Mouse (Mus musculus) c-Kit-positive CD71-positive TER-119-negative erythroid progenitor cells, embryonic 14.5 days (primary cell): ENCODE measurements around the gene Mdm2.

Source experiments
- DNase-seq: peaks from one replicate; pipeline ENCODE4 v3.0.0-alpha.2; 2013; ENCODE audit warnings: low read depth

Gene Mdm2

GRCm38 (mm10) chr10:117696021-117696826, 14.3 kb downstream of the Mdm2 start:
- no peak for DNase-seq

GRCm38 (mm10) chr10:117695605-117696004, 15.0 kb downstream of the Mdm2 start:
- no peak for DNase-seq

- no peak for DNase-seq
Observed at GRCm38 (mm10) chr10:117695027-117695426, 15.5 kb downstream of the Mdm2 start.

GRCm38 (mm10) chr10:117694255-117694953, 16.2 kb downstream of the Mdm2 start:
- no peak for DNase-seq

- no peak for DNase-seq
Observed at GRCm38 (mm10) chr10:117692953-117693352, 17.6 kb downstream of the Mdm2 start.

GRCm38 (mm10) chr10:117692173-117692572, 18.4 kb downstream of the Mdm2 start:
- DNase-seq, result no peak

GRCm38 (mm10) chr10:117691389-117691968, 19.1 kb downstream of the Mdm2 start:
- no peak for DNase-seq

GRCm38 (mm10) chr10:117690770-117691296, 19.7 kb downstream of the Mdm2 start:
- DNase-seq, result no peak

- DNase-seq, result no peak
Observed at GRCm38 (mm10) chr10:117690101-117690352, 20.5 kb downstream of the Mdm2 start.

- no peak for DNase-seq
Observed at GRCm38 (mm10) chr10:117689297-117690100, 21.1 kb downstream of the Mdm2 start.

- no peak for DNase-seq
Observed at GRCm38 (mm10) chr10:117688204-117689151, 22.1 kb downstream of the Mdm2 start.

GRCm38 (mm10) chr10:117687577-117687976, 23.0 kb downstream of the Mdm2 start:
- no peak for DNase-seq

- DNase-seq, result no peak
Observed at GRCm38 (mm10) chr10:117687018-117687417, 23.5 kb downstream of the Mdm2 start.

- DNase-seq, result no peak
Observed at GRCm38 (mm10) chr10:117685849-117686591, 24.5 kb downstream of the Mdm2 start.

GRCm38 (mm10) chr10:117685171-117685848, 25.2 kb downstream of the Mdm2 start:
- DNase-seq, result no peak

- no peak for DNase-seq
Observed at GRCm38 (mm10) chr10:117684298-117685170, 26.0 kb downstream of the Mdm2 start.

GRCm38 (mm10) chr10:117683734-117684037, 26.9 kb downstream of the Mdm2 start:
- no peak for DNase-seq

GRCm38 (mm10) chr10:117682858-117683733, 27.5 kb downstream of the Mdm2 start:
- no peak for DNase-seq
